Mouse (Mus musculus): ENCODE results near the gene Unc13c.

DNA sequence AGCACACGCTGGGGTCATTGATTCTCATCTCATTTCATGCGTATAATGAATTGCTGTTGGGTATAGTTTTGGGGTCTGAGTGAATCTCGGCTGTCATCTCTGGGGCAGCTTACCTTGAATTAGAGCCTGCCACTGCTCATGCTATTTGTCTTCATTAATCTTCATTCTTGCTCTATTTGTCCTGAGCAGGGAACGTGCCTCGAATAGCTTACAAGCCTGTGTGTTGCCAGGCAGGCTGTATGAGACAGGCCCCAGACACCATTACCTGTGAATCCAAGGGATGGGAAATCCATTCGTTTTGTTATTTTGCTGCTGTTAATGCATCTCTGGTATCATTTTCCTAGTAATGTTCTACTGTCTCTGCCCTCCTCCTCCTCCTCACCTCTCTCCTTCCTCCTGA is 518.8 kb downstream of the Unc13c start:
- TF ChIP-seq CTCF (IDR thresholded peaks at IDR 0.05; ENCODE audit: low read depth) (no peak), EP300 (optimal IDR thresholded peaks at IDR 0.05) (no peak)

Data from stomach, postnatal 0 days (tissue).